Mouse (Mus musculus) intestine, embryonic 14.5 days (tissue): ENCODE measurements around the gene Mrgprf. TPM values are rescaled to one million over a fixed set of nuclear protein-coding genes. Genes with fewer than 3 reads are reported as not detected.
A peak's percentile ranks its signal among the peaks of the same experiment; 100 is the strongest.

Source experiments
- ATAC-seq: fragments of 200-750 bp; cut with Nextera tagmentation; replicated peaks from 2 replicates; pipeline ENCODE4 v1.8.0; 2017; ENCODE audit warnings: low read depth, moderate number of reproducible peaks, moderate TSS enrichment, moderate library complexity; ENCODE audit not compliant: low FRiP score, low TSS enrichment
- DNase-seq: peaks from one replicate; pipeline ENCODE4 v3.0.0-alpha.2; 2018; ENCODE audit warnings: low spot score
- H3K27ac ChIP-seq: fragments of 300-500 bp; sonication (generic); 2 replicates; pipeline ENCODE4 v1.5.1; 2014; ENCODE audit warnings: low read depth, mild to moderate bottlenecking, control low read depth
- H3K27me3 ChIP-seq: fragments of 300-500 bp; sonication (generic); replicated peaks from 2 replicates; pipeline ENCODE4 v1.6.1; 2014; ENCODE audit warnings: low read length, control low read depth; ENCODE audit not compliant: control insufficient read depth, insufficient read depth
- H3K36me3 ChIP-seq: fragments of 300-500 bp; sonication (generic); 2 replicates; pipeline ENCODE4 v1.6.1; 2014; ENCODE audit warnings: low read length, control low read depth; ENCODE audit not compliant: control insufficient read depth, insufficient read depth
- H3K4me1 ChIP-seq: fragments of 300-500 bp; sonication (generic); replicated peaks from 2 replicates; pipeline ENCODE4 v1.6.1; 2014; ENCODE audit warnings: low read length, control low read depth, mixed read lengths; ENCODE audit not compliant: control insufficient read depth, insufficient read depth
- H3K4me2 ChIP-seq: fragments of 300-500 bp; sonication (generic); 2 replicates; pipeline ENCODE4 v1.6.1; 2014; ENCODE audit warnings: low read length
- H3K4me3 ChIP-seq: fragments of 300-500 bp; sonication (generic); 2 replicates; pipeline ENCODE4 v1.5.1; 2014; ENCODE audit warnings: low read depth, low read length, control low read depth, mixed read lengths
- H3K9ac ChIP-seq: fragments of 300-500 bp; sonication (generic); 2 replicates; pipeline ENCODE4 v1.6.1; 2014; ENCODE audit warnings: mild to moderate bottlenecking, low read length
- H3K9me3 ChIP-seq: fragments of 300-500 bp; sonication (generic); 2 replicates; pipeline ENCODE4 v1.6.1; 2016; ENCODE audit warnings: low read length, control low read depth; ENCODE audit not compliant: control insufficient read depth
- WGBS: fragments of 180-500 bp; shearing (Covaris S2); extraction: QIAGEN DNeasy Blood & Tissue Kit; methylation state at CpG from one replicate; pipeline ENCODE4 v1.1.7; 2014; 5-methylcytosine and 5-hydroxymethylcytosine counted together
- polyA plus RNA-seq: library from polyadenylated mRNA; unstranded; fragments of >200 nt; fragmentation: Nextera tagmentation; extraction: Ambion mirVana; gene quantifications from 2 replicates; pipeline ENCODE4 v1.2.1, GENCODE M21; 2014

The Mrgprf gene
- 1.1 TPM in 2 replicates for polyA plus RNA-seq

DNA sequence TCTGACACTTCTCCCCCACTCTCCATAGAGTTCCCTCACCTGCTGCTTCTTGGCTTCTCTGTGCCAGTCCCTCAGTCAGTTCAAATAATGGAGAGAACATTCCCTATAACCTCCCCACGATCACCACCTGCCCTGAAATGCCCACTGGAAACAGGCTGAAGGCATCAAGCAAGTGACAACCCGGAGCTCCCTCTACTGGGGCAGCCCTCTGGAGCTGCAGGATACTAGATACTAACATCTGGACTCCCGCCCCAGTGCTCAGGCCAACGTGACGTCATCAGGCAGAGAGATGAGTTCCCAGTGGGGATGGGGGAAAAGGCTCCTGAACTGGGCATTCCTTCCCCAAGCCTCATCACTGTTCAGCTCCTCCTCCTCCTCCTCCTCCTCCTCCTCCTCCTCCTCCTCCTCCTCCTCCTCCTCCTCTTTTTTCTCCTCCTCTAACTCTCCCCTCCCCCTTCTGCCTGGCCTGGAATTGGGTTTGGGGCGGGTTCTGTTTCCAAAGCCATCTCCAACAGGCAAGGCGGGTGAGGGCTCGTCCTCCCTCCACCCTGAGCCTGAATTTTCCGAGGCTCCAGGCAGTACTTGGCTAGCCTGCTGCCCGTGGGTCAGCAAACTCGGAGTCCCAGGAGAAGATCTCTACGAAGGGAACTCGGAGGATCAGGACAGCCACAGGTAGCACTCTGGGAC, at the start of gene Mrgprf:
Mrgprf (plus strand) TSS at position 508 of the 687 bp plus-strand sequence.
- Histone ChIP-seq H3K4me3 (no peak within 1 kb of the TSS), H3K27me3 (no peaks in the 10 kb centered on the region), H3K9ac (no peak within 1 kb of the TSS), H3K9me3 (no peaks in the 10 kb centered on the region), H3K4me2 (no peak within 1 kb of the TSS), H3K36me3 (no peaks in the 10 kb centered on the region), H3K4me1 (peaks cover 9% of the 10 kb centered on the region; the same call in 1 of the 2 replicates), H3K27ac (no peak within 1 kb of the TSS)
- 37% methylated on average over 13 of the region's 13 CpGs for WGBS
- ATAC-seq (no peak), DNase-seq (no peak)

DNA sequence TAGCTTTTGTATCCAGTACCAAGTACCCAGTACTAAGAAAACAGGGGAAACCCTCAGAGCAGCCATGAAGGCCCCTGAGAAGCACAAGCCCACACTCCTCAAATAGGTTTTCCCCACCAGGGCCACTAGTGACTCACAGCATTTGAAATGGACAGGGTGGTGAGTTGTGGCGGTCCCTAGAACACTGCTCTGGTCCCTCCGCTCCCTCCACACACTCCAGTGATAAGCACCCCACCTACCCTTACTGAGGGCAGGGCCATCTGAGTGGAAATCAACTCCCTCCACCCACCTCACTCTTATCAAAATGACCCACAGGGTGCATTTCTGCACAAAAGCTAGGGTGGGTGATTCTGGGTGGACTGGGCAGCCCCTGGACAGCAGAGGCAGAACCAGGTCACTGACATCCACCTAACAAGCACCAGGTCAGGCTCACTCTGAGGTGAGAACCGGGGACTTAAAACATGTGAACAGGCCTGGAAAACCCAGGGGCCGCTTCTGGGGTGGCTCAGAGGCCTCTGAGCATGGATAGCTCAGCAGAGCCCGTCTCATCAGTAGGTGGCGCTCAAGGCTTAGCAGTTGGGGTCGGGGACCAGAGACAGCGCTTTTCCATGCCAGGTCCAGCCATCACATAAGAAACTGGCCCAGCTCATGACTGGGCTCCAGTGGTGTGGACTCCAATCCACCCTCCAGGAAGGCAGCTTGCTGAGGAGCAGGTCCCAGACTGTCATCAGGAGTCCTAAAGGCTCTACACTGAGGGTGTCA, 47.7 kb upstream of the Mrgprf start:
- Histone ChIP-seq H3K4me3 (no peak overlapping the region), H3K9ac (no peak overlapping the region), H3K4me1 (0 out of 2 replicates have a peak, but pooled peaks cover 2% of the 10 kb centered on the region), H3K27ac (no peak overlapping the region), H3K27me3 (no peaks in the 10 kb centered on the region), H3K4me2 (no peak overlapping the region), H3K9me3 (no peaks in the 10 kb centered on the region), H3K36me3 (peaks cover 24% of the 10 kb centered on the region)
- 26% methylated on average over 8 of the region's 8 CpGs for WGBS
- ATAC-seq (peak; percentile 74; the same call in 1 of the 2 replicates), DNase-seq (peak; percentile 91)

GRCm38 (mm10) chr7:145253986-145254630, 46.5 kb upstream of the Mrgprf start:
- H3K27ac ChIP-seq: no peak overlapping the region
- no peak overlapping the region for H3K4me2 ChIP-seq
- H3K27me3 ChIP-seq: no peaks in the 10 kb centered on the region
- no peak overlapping the region for H3K9ac ChIP-seq
- ATAC-seq (no peak), DNase-seq (no peak)
- H3K9me3 ChIP-seq: no peaks in the 10 kb centered on the region
- H3K4me3 ChIP-seq: no peak overlapping the region
- WGBS: 53% methylated on average over 3 of the region's 3 CpGs
- peaks cover 29% of the 10 kb centered on the region for H3K36me3 ChIP-seq
- H3K4me1 ChIP-seq: 0 out of 2 replicates have a peak, but pooled peaks cover 2% of the 10 kb centered on the region

DNA sequence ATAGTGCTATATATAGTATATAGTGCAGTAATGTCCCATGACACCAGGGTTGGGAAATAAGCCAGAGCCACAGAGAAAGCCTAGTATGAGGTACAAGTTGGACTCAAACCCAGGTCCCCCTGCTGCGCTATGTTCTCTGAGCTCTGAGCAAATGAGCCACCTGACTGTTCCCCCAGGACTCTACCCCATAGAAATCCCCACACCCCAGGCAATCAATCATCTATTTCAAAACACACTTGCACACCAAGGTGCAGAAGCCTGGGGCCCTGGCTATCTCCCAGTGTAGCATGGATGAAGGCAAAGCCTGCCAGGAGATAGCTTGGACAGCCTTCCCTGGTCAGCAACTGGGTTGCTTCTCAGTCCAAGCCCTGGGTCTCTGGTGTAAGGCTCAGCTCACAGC, 44.5 kb upstream of the Mrgprf start:
- no peaks in the 10 kb centered on the region for H3K27me3 ChIP-seq
- no peak overlapping the region for H3K4me2 ChIP-seq
- H3K9ac ChIP-seq: no peak overlapping the region
- H3K36me3 ChIP-seq: peaks cover 40% of the 10 kb centered on the region
- H3K9me3 ChIP-seq: no peaks in the 10 kb centered on the region
- WGBS: 81% methylated on average over 1 of the region's 1 CpGs
- ATAC-seq (no peak), DNase-seq (no peak)
- no peak overlapping the region for H3K4me3 ChIP-seq
- 0 out of 2 replicates have a peak, but pooled peaks cover 2% of the 10 kb centered on the region for H3K4me1 ChIP-seq
- no peak overlapping the region for H3K27ac ChIP-seq

DNA sequence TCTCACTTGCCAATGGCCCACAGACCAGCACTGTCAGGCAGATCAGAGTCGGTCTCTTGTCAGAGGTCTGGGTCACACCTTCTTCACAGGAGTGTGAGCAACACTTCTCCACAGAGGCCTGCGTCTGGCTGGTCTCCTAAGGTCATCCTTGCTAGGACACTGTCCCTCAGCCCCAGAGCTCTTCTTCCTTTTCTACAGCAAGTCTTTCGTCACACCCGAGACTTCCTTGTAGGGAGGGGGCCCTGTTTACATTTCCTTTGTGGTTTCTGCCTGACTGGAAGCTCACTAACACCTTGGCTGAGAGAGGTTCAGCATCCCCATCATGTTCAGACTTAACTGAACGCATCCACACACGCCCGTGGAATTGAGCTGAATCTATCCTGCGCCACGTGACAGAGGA, 36.4 kb upstream of the Mrgprf start:
- DNase-seq: no peak
- no peak for ATAC-seq
- H3K36me3 ChIP-seq: peaks cover 44% of the 10 kb centered on the region

GRCm38 (mm10) chr7:145266011-145266410, 34.6 kb upstream of the Mrgprf start:
- 87% methylated on average over 2 of the region's 2 CpGs for WGBS
- Histone ChIP-seq H3K36me3 (peaks cover 46% of the 10 kb centered on the region), H3K4me1 (no peaks in the 10 kb centered on the region), H3K9me3 (no peaks in the 10 kb centered on the region), H3K27me3 (no peaks in the 10 kb centered on the region), H3K27ac (no peak overlapping the region), H3K9ac (no peak overlapping the region), H3K4me3 (no peak overlapping the region), H3K4me2 (no peak overlapping the region)
- DNase-seq: no peak
- ATAC-seq: no peak

More for the DNA sequence above, 36.4 kb upstream of the Mrgprf start:
- Histone ChIP-seq H3K9me3 (no peaks in the 10 kb centered on the region), H3K4me3 (no peak overlapping the region), H3K27me3 (no peaks in the 10 kb centered on the region), H3K4me1 (no peaks in the 10 kb centered on the region), H3K4me2 (no peak overlapping the region), H3K27ac (no peak overlapping the region), H3K9ac (no peak overlapping the region)
- 72% methylated on average over 9 of the region's 9 CpGs for WGBS

DNA sequence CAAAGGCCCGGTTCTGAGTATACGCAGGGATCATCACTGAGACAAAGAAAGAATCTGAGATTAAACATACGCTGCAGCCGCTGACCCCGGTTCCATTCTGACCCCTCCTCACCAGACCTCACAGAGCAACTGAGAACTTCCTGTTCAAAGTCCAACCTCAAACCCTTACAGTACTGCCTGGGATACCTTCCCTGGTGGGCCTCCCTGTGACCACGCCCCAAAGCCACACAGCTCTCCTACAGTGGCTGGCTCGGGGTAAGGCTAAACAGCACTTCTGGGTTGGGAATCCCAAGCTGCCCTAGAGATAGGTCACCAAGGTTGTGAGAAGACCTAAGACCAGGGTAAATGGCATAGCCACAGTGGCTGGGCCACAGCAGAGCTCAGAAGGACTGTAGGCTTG, 31.7 kb upstream of the Mrgprf start:
- DNase-seq (no peak), ATAC-seq (peak; percentile 84)
- H3K4me3 ChIP-seq: no peak overlapping the region
- H3K27me3 ChIP-seq: no peaks in the 10 kb centered on the region
- 67% methylated on average over 7 of the region's 7 CpGs for WGBS
- H3K36me3 ChIP-seq: peaks cover 65% of the 10 kb centered on the region
- H3K9ac ChIP-seq: no peak overlapping the region
- no peaks in the 10 kb centered on the region for H3K4me1 ChIP-seq
- H3K27ac ChIP-seq: no peak overlapping the region; the same call in 1 of the 2 replicates
- H3K9me3 ChIP-seq: no peaks in the 10 kb centered on the region
- H3K4me2 ChIP-seq: no peak overlapping the region

- Histone ChIP-seq H3K27me3 (no peaks in the 10 kb centered on the region), H3K9me3 (no peaks in the 10 kb centered on the region), H3K27ac (no peak overlapping the region), H3K4me2 (no peak overlapping the region), H3K4me1 (no peaks in the 10 kb centered on the region), H3K4me3 (no peak overlapping the region), H3K9ac (no peak overlapping the region), H3K36me3 (peaks cover 72% of the 10 kb centered on the region)
- ATAC-seq (no peak), DNase-seq (no peak)
- WGBS: 90% methylated on average over 5 of the region's 5 CpGs
These were observed 29.7 kb upstream of the Mrgprf start for GRCm38 (mm10) chr7:145270955-145271354.
